Mouse (Mus musculus): ENCODE measurements at regions not wholly inside any gene's neighbourhood (a gene's known extent, or its start where the extent isn't known, plus 50 kb on each side); places are given as distances from the start of the nearest gene placed in this dataset.
A peak's percentile ranks its signal among the peaks of the same experiment; 100 is the strongest.

DNA sequence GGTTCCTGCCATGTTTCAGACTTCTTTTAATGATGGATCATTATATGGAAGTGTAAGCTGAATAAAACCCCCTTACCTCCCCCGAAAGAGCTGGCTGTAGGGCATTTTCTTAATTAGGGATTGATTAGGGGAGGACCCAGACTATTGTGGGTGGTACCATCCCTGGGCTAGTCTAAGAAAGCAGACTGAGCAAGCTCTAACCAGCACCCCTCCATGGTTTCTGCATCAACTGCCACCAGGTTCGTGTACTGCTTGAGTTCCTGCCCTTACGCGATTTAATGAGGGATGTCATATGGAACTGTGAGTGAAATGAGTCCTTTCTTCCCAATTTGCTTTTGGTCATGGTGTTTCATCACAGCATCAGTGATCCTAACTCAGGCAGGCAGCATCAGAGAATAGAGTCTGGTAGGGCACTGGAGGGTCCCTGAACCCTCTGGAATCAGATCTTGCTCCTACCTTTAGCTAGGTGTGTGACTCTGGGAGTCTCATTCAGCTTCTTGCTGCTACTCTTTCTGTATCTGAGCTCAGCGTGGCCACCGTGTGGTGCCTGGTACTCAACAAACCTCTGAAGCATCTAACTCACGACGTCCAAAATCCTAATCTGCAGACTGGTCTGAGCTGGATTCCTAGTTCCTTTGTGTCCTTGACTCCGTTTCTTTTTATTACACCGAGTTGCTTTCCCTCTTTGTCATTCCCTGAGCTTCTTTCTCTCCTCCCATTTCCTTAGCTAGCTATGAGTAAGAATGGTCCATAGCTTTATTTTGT is 1884.0 kb upstream of the Lrrc6 start:
- H3K27ac ChIP-seq (replicated peaks) = 0 out of 2 replicates have a peak overlapping the region, but pooled peaks have one; percentile 61
- DNase-seq (ENCODE audit: low spot score) = no peak
- no peaks in the 10 kb centered on the region for H3K9me3 ChIP-seq (replicated peaks)
- WGBS = 62% methylated on average over 10 of the region's 10 CpGs
- no peak overlapping the region for H3K4me3 ChIP-seq
- no peaks in the 10 kb centered on the region for H3K36me3 ChIP-seq
- H3K27me3 ChIP-seq (ENCODE audit: low read depth, poor library complexity, severe bottlenecking) = no peaks in the 10 kb centered on the region
- H3K4me1 ChIP-seq = peaks cover 7% of the 10 kb centered on the region; the same call in 1 of the 2 replicates

DNA sequence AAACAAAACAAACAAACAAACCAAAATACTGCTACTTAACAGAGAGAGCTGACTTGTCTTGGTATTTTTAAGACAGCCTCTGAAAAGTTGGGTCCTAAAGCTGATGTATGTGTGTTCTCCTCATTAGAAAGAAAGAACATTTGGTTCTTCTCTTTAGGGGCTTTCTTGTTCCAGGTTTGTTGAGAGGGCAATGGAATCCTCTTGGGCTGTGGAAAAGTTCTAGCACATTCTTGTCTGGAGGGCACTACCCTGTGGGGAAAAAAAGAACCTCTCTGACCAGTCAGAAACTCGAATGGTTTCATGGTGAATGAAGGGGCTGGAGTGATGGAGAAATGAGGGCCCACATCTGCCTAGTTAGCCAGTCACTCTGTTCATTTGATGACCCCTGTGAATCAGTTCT is 1874.5 kb upstream of the Lrrc6 start:
- DNase-seq (ENCODE audit: low spot score) = no peak
- Histone ChIP-seq H3K27me3 (ENCODE audit: low read depth, poor library complexity, severe bottlenecking) (no peaks in the 10 kb centered on the region), H3K36me3 (no peaks in the 10 kb centered on the region), H3K9me3 (replicated peaks) (no peaks in the 10 kb centered on the region), H3K27ac (replicated peaks) (no peak overlapping the region), H3K4me1 (no peaks in the 10 kb centered on the region), H3K4me3 (no peak overlapping the region)
- 54% methylated on average over 1 of the region's 1 CpGs for WGBS

DNA sequence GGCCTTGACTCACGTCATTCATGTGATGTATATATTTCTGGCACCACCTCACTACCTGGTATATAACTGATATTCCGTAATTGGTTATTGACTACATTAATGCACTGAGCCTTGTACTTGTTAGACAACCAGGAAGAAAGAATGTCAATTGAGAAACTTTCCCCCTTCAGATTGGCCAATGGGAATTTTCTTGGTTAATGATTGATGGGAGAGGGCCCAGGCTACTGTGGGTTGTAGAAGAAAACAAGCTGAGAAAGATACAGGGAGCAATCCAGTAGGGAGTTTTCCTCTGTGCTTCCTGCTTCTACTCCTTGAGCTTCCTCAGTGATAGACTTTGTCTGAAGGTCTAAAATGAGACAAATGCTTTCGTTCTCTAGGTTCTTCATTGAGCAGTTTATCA is 1866.1 kb upstream of the Lrrc6 start:
- WGBS = 86% methylated on average over 3 of the region's 3 CpGs
- DNase-seq (ENCODE audit: low spot score) = no peak
- Histone ChIP-seq H3K4me1 (peaks cover 8% of the 10 kb centered on the region), H3K27ac (replicated peaks) (no peak overlapping the region), H3K36me3 (no peaks in the 10 kb centered on the region), H3K4me3 (no peak overlapping the region), H3K9me3 (replicated peaks) (no peaks in the 10 kb centered on the region), H3K27me3 (ENCODE audit: low read depth, poor library complexity, severe bottlenecking) (no peaks in the 10 kb centered on the region)

DNA sequence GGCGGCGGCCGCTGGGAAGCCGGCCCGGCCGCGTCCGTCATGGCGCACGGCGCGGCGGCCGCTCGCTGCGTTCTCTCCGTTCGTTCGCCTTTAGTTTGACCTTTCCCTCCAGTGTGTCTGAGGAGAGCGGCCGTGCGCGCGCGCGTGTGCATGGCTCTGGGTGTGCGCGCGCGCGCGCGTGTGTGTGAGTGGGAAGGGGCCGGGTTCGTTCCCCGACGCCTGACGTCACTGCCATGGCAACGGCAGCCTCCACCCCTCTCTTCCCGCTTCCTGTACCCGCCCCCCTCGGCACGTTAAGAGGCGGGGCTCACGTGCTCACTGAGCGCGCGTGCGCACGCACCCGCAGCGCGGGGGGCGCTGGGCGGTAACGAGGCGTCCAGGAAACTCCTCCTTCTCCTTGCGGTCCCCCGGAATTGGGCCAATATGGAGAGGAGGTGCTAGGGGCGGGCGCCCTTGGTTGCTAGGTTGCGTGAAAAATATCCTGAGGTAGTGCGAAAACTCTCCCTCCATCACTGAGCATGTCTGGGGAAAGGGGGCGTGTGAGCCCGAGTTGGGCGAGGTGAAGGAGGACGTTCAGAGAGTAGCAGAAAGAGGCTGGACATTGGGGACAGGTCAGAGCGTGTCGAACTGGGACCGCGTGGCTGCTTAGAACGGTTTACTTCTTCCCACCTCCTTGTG is 1862.5 kb upstream of the Lrrc6 start:
- H3K4me1 ChIP-seq = peaks cover 21% of the 10 kb centered on the region
- WGBS = 0% methylated on average over 46 of the region's 72 CpGs
- peak overlapping the region; percentile 85 for H3K4me3 ChIP-seq
- no peaks in the 10 kb centered on the region for H3K9me3 ChIP-seq (replicated peaks)
- DNase-seq (ENCODE audit: low spot score) = peak; percentile 99
- H3K27me3 ChIP-seq (ENCODE audit: low read depth, poor library complexity, severe bottlenecking) = no peaks in the 10 kb centered on the region
- H3K27ac ChIP-seq (replicated peaks) = peak overlapping the region; percentile 91
- no peaks in the 10 kb centered on the region for H3K36me3 ChIP-seq

DNA sequence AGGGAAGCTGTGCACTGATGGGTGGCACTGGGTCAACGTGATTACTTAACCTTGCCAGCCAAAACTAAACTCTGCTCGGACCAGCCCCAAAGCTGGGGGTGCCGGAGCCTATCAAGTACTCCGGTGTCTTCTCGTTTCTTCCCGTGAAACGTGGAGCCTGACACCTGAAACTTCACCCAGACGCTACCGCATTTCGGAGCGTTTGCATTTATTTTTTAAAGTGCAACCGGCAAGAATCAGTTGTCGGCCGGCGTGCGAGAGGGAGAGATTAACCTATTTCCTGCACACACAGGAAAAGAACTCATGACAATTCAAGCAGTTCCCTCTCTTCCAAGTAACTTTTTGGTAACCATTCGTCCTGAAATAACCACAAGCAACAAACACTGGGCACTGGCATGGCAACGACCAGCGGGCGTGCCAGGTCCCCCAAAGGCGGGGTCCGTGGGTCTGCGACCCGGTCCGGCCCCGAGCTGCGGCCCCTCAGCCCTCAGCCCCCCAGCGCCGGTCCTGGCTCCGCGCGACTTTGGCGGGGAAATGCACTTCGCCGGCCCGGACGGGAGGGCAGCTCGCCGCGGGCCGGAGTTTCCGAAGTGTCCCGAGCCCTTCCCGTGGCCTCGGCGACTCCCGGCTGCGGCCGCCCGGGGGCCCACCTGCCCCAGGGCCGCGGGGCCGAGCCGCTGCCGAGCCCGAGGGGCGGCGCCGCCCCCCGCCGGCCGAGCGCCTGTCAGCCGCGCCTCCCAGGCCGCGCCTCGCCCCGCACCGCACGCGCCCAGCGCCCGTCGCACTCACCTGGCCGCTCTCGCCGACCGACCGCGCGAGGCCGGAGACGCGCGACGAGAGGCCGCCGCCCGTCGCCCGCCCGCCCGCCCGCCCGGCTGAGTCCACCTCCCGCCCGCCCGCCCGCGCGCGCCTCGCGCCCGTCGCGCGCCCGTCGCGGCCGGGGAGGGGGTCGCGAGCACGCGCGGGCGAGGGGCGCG is 1861.7 kb upstream of the Lrrc6 start:
- Histone ChIP-seq H3K9me3 (replicated peaks) (no peaks in the 10 kb centered on the region), H3K4me1 (peaks cover 21% of the 10 kb centered on the region), H3K27ac (replicated peaks) (peak overlapping the region; percentile 91), H3K36me3 (no peaks in the 10 kb centered on the region), H3K27me3 (ENCODE audit: low read depth, poor library complexity, severe bottlenecking) (no peaks in the 10 kb centered on the region), H3K4me3 (peak overlapping the region; percentile 85)
- WGBS = 5% methylated on average over 91 of the region's 121 CpGs
- DNase-seq (ENCODE audit: low spot score) = peak; percentile 59

DNA sequence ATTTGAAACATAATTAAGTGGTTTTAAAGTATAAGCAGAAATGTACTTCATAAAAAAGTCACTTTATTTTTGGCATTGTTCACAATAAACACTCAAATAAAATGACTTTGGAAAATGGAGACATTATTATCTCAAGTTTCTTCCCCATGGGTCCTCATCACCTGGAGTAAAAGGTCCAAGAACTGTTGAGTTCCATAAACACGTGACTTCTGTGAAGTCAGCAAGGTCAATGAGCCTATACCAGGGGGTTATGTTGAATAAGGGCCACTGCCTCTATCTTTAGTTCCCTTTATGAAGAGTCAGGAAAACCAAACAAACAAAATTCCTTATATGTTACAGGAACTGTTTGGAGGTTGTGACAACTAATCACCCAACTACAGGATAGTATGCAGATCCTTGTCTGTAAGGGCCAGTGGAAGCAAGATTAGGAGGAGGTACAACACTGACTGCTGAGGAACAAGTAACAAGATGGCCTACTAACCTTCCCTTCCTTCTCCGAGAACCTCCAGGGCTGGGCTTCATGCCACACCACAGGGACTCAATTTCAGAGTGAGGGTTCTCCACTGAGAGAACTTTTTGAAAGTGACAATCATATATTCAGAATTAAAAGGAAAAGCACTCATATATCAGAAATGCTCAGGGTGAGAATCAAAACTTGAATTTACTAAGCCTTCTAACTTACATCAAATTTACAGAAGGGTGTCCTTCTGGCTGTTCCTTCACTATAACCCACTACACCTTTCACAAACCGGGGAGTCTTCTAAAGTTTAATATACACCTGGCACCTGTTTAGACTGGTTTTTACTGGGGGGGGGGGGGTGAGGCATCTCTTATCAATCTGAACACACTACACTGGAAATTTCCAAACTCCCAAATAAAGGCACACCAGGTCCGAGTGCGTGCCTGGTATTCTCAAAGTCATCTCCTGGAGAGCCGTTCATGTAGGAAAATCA is 1860.5 kb upstream of the Lrrc6 start:
- WGBS = 56% methylated on average over 6 of the region's 6 CpGs
- Histone ChIP-seq H3K4me3 (peak overlapping the region; percentile 85), H3K4me1 (peaks cover 21% of the 10 kb centered on the region), H3K27ac (replicated peaks) (no peak overlapping the region), H3K27me3 (ENCODE audit: low read depth, poor library complexity, severe bottlenecking) (no peaks in the 10 kb centered on the region), H3K36me3 (no peaks in the 10 kb centered on the region), H3K9me3 (replicated peaks) (no peaks in the 10 kb centered on the region)
- no peak for DNase-seq (ENCODE audit: low spot score)

DNA sequence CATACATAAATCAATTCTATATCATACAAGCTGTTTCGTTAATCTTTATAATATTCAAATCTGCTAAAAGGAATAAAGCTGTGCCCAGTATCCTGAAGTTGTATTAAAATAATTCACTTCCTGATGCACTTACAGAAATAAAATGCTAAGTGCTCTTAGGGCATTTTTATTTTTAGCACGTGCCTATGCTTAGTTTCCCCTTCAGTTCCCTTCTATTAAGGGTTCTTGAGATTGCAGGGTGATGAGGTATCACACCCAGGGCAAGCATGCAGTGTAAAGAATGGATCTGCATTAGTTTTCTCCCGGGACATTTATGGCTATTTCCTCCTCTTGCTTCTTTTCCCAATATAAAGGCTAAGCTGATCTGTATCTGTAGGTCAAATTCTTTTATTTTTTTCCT is 1858.8 kb upstream of the Lrrc6 start:
- H3K27me3 ChIP-seq (ENCODE audit: low read depth, poor library complexity, severe bottlenecking) = no peaks in the 10 kb centered on the region
- H3K27ac ChIP-seq (replicated peaks) = no peak overlapping the region
- no peaks in the 10 kb centered on the region for H3K9me3 ChIP-seq (replicated peaks)
- no peak overlapping the region for H3K4me3 ChIP-seq
- 89% methylated on average over 3 of the region's 3 CpGs for WGBS
- DNase-seq (ENCODE audit: low spot score) = no peak
- H3K36me3 ChIP-seq = no peaks in the 10 kb centered on the region
- H3K4me1 ChIP-seq = peaks cover 21% of the 10 kb centered on the region

DNA sequence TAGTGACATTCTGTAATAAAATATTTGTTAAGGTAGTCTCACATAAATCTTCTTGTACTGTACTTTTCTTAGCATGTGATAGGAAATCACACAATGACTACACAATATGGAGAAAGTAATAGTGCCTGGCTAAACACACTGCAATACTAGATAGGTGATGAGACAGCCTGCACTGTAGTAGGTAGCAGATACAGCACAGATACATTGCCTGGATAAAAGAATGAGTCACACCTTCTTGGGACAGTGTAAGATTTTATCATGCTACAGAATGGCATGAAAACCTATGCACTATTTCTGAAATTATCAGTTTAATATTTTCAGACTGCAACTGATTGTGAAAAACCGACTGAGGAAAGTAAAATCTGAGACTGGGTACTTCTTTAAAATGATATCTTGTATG is 1855.2 kb upstream of the Lrrc6 start:
- Histone ChIP-seq H3K4me3 (no peak overlapping the region), H3K27me3 (ENCODE audit: low read depth, poor library complexity, severe bottlenecking) (no peaks in the 10 kb centered on the region), H3K27ac (replicated peaks) (no peak overlapping the region), H3K9me3 (replicated peaks) (no peaks in the 10 kb centered on the region), H3K4me1 (peaks cover 4% of the 10 kb centered on the region), H3K36me3 (0 out of 2 replicates have a peak, but pooled peaks cover 2% of the 10 kb centered on the region)
- no peak for DNase-seq (ENCODE audit: low spot score)
- WGBS = 89% methylated on average over 1 of the region's 1 CpGs

DNA sequence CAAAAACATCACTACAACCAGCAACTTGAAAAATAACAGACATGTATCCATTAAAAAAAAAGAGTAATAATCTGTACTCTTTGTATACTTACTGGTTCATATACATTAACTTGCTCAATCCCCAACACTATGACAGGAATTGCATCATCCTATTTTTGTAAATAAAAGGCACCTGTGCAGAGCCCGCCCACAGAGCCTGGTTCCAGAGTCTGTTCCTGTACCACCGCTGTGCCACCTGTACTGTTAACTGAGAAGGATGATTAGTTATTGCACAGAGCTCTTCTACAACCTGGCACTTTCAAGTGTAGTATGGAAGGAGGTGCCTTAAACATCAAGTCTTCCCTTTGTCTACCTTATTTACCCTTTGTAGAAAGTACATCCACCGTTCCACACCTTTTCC is 1843.9 kb upstream of the Lrrc6 start:
- no peak overlapping the region for H3K4me3 ChIP-seq
- WGBS = 93% methylated on average over 3 of the region's 3 CpGs

DNA sequence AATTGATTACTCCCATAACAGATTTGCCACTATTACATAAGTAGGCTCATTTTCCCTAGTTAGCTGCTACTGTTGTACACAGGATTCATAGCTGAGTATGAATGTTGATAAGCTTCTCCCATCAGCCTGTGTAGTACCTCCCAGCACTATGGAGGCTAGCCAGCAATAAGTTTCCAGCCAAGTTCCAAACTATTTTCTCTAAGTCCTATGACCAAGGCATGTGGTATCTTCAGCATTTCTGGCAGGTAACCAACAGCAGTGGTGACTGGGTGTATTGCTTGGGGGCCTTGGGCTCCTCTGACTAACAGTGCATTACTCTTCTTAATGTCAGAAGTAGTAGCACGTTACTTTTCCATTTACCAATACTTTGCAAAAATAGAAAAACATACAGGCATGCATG is 1841.8 kb upstream of the Lrrc6 start:
- no peak overlapping the region for H3K27ac ChIP-seq (replicated peaks)
- 96% methylated on average over 1 of the region's 1 CpGs for WGBS
- H3K27me3 ChIP-seq (ENCODE audit: low read depth, poor library complexity, severe bottlenecking) = no peaks in the 10 kb centered on the region
- H3K36me3 ChIP-seq = peaks cover 16% of the 10 kb centered on the region
- DNase-seq (ENCODE audit: low spot score) = no peak
- no peaks in the 10 kb centered on the region for H3K9me3 ChIP-seq (replicated peaks)
- no peak overlapping the region for H3K4me3 ChIP-seq
- no peaks in the 10 kb centered on the region for H3K4me1 ChIP-seq

More for the DNA sequence above, 1843.9 kb upstream of the Lrrc6 start:
- DNase-seq (ENCODE audit: low spot score) = no peak
- Histone ChIP-seq H3K27ac (replicated peaks) (no peak overlapping the region), H3K9me3 (replicated peaks) (no peaks in the 10 kb centered on the region), H3K36me3 (peaks cover 16% of the 10 kb centered on the region), H3K4me1 (no peaks in the 10 kb centered on the region), H3K27me3 (ENCODE audit: low read depth, poor library complexity, severe bottlenecking) (no peaks in the 10 kb centered on the region)

DNA sequence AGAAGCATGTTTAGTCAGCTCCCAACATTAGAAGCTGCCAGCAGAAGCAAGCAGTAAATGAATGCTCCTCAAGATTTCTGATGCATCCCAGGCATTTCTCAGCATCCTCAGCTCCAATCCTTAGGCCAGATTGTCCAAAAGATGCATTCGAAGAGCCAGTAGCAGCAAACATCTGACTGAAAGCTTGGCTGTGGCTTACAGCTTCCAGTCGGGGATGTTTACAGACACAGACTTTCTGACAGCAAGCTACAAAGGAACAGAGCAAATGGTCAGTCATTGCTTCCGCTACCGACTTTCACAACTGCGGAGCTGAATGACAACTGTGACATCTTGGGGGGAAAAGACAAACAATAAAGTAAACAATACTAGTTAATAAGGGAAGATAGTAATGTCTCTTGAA is 1840.3 kb upstream of the Lrrc6 start:
- Histone ChIP-seq H3K27ac (replicated peaks) (no peak overlapping the region), H3K9me3 (replicated peaks) (no peaks in the 10 kb centered on the region), H3K27me3 (ENCODE audit: low read depth, poor library complexity, severe bottlenecking) (no peaks in the 10 kb centered on the region), H3K4me1 (no peaks in the 10 kb centered on the region), H3K4me3 (no peak overlapping the region), H3K36me3 (peaks cover 19% of the 10 kb centered on the region)
- 80% methylated on average over 5 of the region's 5 CpGs for WGBS
- DNase-seq (ENCODE audit: low spot score) = no peak

DNA sequence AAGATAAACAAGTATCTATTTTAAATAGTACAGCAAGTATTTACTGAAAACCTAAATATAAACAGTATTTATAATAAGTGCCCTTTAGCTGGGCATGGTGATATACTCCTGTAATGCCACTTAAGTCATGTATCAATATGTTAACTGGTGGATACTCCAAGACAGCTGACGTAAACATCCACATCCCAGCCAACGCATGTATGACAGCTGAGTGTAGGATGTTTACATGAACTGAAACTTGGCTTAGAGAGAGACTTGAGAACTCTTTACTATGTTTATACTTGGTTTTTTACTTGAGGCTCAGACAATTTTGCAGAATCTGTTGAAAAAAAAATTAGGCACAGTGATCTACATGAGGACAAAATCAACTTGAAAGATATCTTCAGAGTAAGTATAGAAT is 1836.6 kb upstream of the Lrrc6 start:
- Histone ChIP-seq H3K4me3 (no peak overlapping the region), H3K4me1 (no peaks in the 10 kb centered on the region), H3K27me3 (ENCODE audit: low read depth, poor library complexity, severe bottlenecking) (no peaks in the 10 kb centered on the region), H3K36me3 (peaks cover 14% of the 10 kb centered on the region), H3K27ac (replicated peaks) (no peak overlapping the region), H3K9me3 (replicated peaks) (no peaks in the 10 kb centered on the region)
- DNase-seq (ENCODE audit: low spot score) = no peak
- WGBS = 95% methylated on average over 2 of the region's 2 CpGs

Measured in midbrain, embryonic 10.5 days (tissue).